Mouse (Mus musculus) limb, embryonic 14.5 days (tissue): Measurements from ENCODE around the gene Sppl3. TPM values are rescaled to one million over a fixed set of nuclear protein-coding genes. Genes with fewer than 3 reads are reported as not detected.

ENCODE experiments used
- ATAC-seq: fragments of 200-750 bp; cut with Nextera tagmentation; 2 replicates; pipeline ENCODE4 v1.8.0; 2017; ENCODE audit warnings: low read depth, moderate number of reproducible peaks, moderate TSS enrichment; ENCODE audit not compliant: low FRiP score
- DNase-seq: peaks from one replicate; pipeline ENCODE4 v3.0.0-alpha.2; 2015; ENCODE audit warnings: low spot score
- H3K27ac ChIP-seq: fragments of 300-500 bp; sonication (generic); replicated peaks from 2 replicates; pipeline ENCODE4 v1.5.1; 2014; ENCODE audit warnings: low read depth, mild to moderate bottlenecking, low read length, moderate library complexity, mixed read lengths
- H3K27me3 ChIP-seq: fragments of 300-500 bp; sonication (generic); 2 replicates; pipeline ENCODE4 v1.6.1; 2014; ENCODE audit warnings: low read length, mixed read lengths; ENCODE audit not compliant: control insufficient read depth, insufficient read depth
- H3K36me3 ChIP-seq: fragments of 300-500 bp; sonication (generic); 2 replicates; pipeline ENCODE4 v1.6.1; 2014; ENCODE audit warnings: mild to moderate bottlenecking, low read length, moderate library complexity, mixed read lengths; ENCODE audit not compliant: control insufficient read depth, insufficient read depth
- H3K4me1 ChIP-seq: fragments of 300-500 bp; sonication (generic); 2 replicates; pipeline ENCODE4 v1.6.1; 2014; ENCODE audit warnings: antibody characterized with exemption, low read length, mixed read lengths; ENCODE audit not compliant: control insufficient read depth, insufficient read depth
- H3K4me2 ChIP-seq: fragments of 300-500 bp; sonication (generic); replicated peaks from 2 replicates; pipeline ENCODE4 v1.6.1; 2014; ENCODE audit warnings: low read depth, mild to moderate bottlenecking, low read length, moderate library complexity; ENCODE audit not compliant: severe bottlenecking
- H3K4me3 ChIP-seq: fragments of 300-500 bp; sonication (generic); replicated peaks from 2 replicates; pipeline ENCODE4 v1.5.1; 2014; ENCODE audit warnings: low read length
- H3K9ac ChIP-seq: fragments of 300-500 bp; sonication (generic); 2 replicates; pipeline ENCODE4 v1.6.1; 2014; ENCODE audit warnings: mild to moderate bottlenecking, low read depth, low read length, moderate library complexity; ENCODE audit not compliant: severe bottlenecking
- H3K9me3 ChIP-seq: fragments of 300-500 bp; sonication (generic); 2 replicates; pipeline ENCODE4 v1.6.1; 2016; ENCODE audit warnings: low read length; ENCODE audit not compliant: control insufficient read depth
- POLR2A ChIP-seq: fragments of 200-500 bp; IDR thresholded peaks from 2 replicates; pipeline ENCODE4 v1.8.0; 2012; ENCODE audit warnings: inconsistent platforms, mild to moderate bottlenecking, moderate library complexity, borderline replicate concordance; ENCODE audit not compliant: insufficient read depth, insufficient read length; ENCODE audit errors: extremely low read depth
- WGBS: fragments of 180-500 bp; shearing (Covaris S2); extraction: QIAGEN DNeasy Blood & Tissue Kit; methylation state at CpG from one replicate; pipeline ENCODE4 v1.1.7; 2014; 5-methylcytosine and 5-hydroxymethylcytosine counted together
- polyA plus RNA-seq, 2 experiments: library from polyadenylated mRNA; depleted of rRNA in 1 of 2; stranded (reverse) in 1 of 2; unstranded in 1 of 2; fragments of >200 nt; fragmentation: Nextera tagmentation in 1 of 2; extraction: Ambion mirVana in 1 of 2; gene quantifications; 2 replicates each; pipeline versions ENCODE4 v1.2.1 to v1.2.3; 2012 to 2014

Sppl3 gene
- polyA plus RNA-seq, 2 experiments = 42.7 to 100 TPM

- TF ChIP-seq POLR2A = no peak
- ATAC-seq (peak; percentile 75), DNase-seq (peak; percentile 72)
- Histone ChIP-seq H3K27me3 (no peaks in the 10 kb centered on the region), H3K27ac (0 out of 2 replicates have a peak overlapping the region, but pooled peaks have one; percentile 33), H3K4me2 (peak overlapping the region; percentile 87), H3K36me3 (no peaks in the 10 kb centered on the region), H3K9me3 (no peaks in the 10 kb centered on the region), H3K4me3 (peak overlapping the region; percentile 41), H3K4me1 (peaks cover 9% of the 10 kb centered on the region), H3K9ac (peak overlapping the region; percentile 49)
- 4% methylated on average over 31 of the region's 32 CpGs for WGBS
These were observed 31.5 kb upstream of the Sppl3 start for GRCm38 (mm10) chr5:114979250-114980121.

- peaks cover 9% of the 10 kb centered on the region for H3K4me1 ChIP-seq
- H3K27ac ChIP-seq = 0 out of 2 replicates have a peak overlapping the region, but pooled peaks have one; percentile 33
- DNase-seq = no peak
- TF ChIP-seq POLR2A = no peak
- no peak for ATAC-seq
- H3K36me3 ChIP-seq = no peaks in the 10 kb centered on the region
- no peaks in the 10 kb centered on the region for H3K9me3 ChIP-seq
- H3K4me2 ChIP-seq = peak overlapping the region; percentile 87
- H3K9ac ChIP-seq = peak overlapping the region; percentile 49
- 19% methylated on average over 16 of the region's 16 CpGs for WGBS
- no peaks in the 10 kb centered on the region for H3K27me3 ChIP-seq
- H3K4me3 ChIP-seq = peak overlapping the region; percentile 41
These were observed 30.7 kb upstream of the Sppl3 start for GRCm38 (mm10) chr5:114980122-114980748.

- Histone ChIP-seq H3K27me3 (no peaks in the 10 kb centered on the region), H3K4me1 (peaks cover 9% of the 10 kb centered on the region), H3K4me2 (no peak overlapping the region), H3K9ac (no peak overlapping the region), H3K27ac (no peak overlapping the region), H3K9me3 (no peaks in the 10 kb centered on the region), H3K4me3 (no peak overlapping the region), H3K36me3 (no peaks in the 10 kb centered on the region)
- no peak for DNase-seq
- 61% methylated on average over 15 of the region's 15 CpGs for WGBS
- no peak for ATAC-seq
- no peak for TF ChIP-seq POLR2A
These were observed 28.9 kb upstream of the Sppl3 start for GRCm38 (mm10) chr5:114982001-114982400.

- Histone ChIP-seq H3K9ac (no peak overlapping the region), H3K4me3 (no peak overlapping the region), H3K4me2 (no peak overlapping the region), H3K9me3 (0 out of 2 replicates have a peak, but pooled peaks cover 4% of the 10 kb centered on the region), H3K4me1 (peaks cover 1% of the 10 kb centered on the region), H3K36me3 (no peaks in the 10 kb centered on the region), H3K27ac (no peak overlapping the region), H3K27me3 (no peaks in the 10 kb centered on the region)
- ATAC-seq (no peak), DNase-seq (no peak)
- no peak for TF ChIP-seq POLR2A
These were observed 25.9 kb upstream of the Sppl3 start for GRCm38 (mm10) chr5:114985074-114985473.

- Histone ChIP-seq H3K27me3 (no peaks in the 10 kb centered on the region), H3K36me3 (no peaks in the 10 kb centered on the region), H3K4me2 (no peak overlapping the region), H3K4me1 (no peaks in the 10 kb centered on the region), H3K9me3 (no peaks in the 10 kb centered on the region), H3K9ac (no peak overlapping the region), H3K4me3 (no peak overlapping the region), H3K27ac (no peak overlapping the region)
- ATAC-seq = no peak
- no peak for DNase-seq
- 84% methylated on average over 16 of the region's 16 CpGs for WGBS
- no peak for TF ChIP-seq POLR2A
These were observed 14.5 kb upstream of the Sppl3 start for GRCm38 (mm10) chr5:114996447-114996846.
